Mouse (Mus musculus): ENCODE measurements around the gene Gpnmb.

Gpnmb gene

GRCm38 (mm10) chr6:49031230-49031629 is 5.1 kb upstream of the Gpnmb start:
- no peak for DNase-seq (ENCODE audit: low spot score in 2 of 2)

- no peak for DNase-seq (ENCODE audit: low spot score in 2 of 2)
Measured at GRCm38 (mm10) chr6:49032783-49033182, 3.6 kb upstream of the Gpnmb start.

GRCm38 (mm10) chr6:49037268-49037662 is 919 bp downstream of the Gpnmb start:
- DNase-seq (ENCODE audit: low spot score in 2 of 2): no peak

GRCm38 (mm10) chr6:49039470-49040180 is 3.3 kb downstream of the Gpnmb start:
- DNase-seq (ENCODE audit: low spot score in 2 of 2): peak; percentile 25 to 81

GRCm38 (mm10) chr6:49046502-49046901 is 10.2 kb downstream of the Gpnmb start:
- no peak for DNase-seq (ENCODE audit: low spot score in 2 of 2)

- DNase-seq (ENCODE audit: low spot score in 2 of 2): no peak
Measured at GRCm38 (mm10) chr6:49046976-49047375, 10.6 kb downstream of the Gpnmb start.

- DNase-seq (ENCODE audit: low spot score in 2 of 2): no peak
Measured at GRCm38 (mm10) chr6:49047848-49048247, 11.5 kb downstream of the Gpnmb start.

GRCm38 (mm10) chr6:49048395-49048794 is 12.0 kb downstream of the Gpnmb start:
- no peak for DNase-seq (ENCODE audit: low spot score in 2 of 2)

- DNase-seq (ENCODE audit: low spot score in 2 of 2): no peak
Measured at GRCm38 (mm10) chr6:49050677-49051410, 14.5 kb downstream of the Gpnmb start.

- DNase-seq (ENCODE audit: low spot score in 2 of 2): no peak
Measured at GRCm38 (mm10) chr6:49052191-49052590, 15.8 kb downstream of the Gpnmb start.

- no peak for DNase-seq (ENCODE audit: low spot score in 2 of 2)
Measured at GRCm38 (mm10) chr6:49055256-49055733, 18.9 kb downstream of the Gpnmb start.

GRCm38 (mm10) chr6:49056009-49056408 is 19.7 kb downstream of the Gpnmb start:
- no peak for DNase-seq (ENCODE audit: low spot score in 2 of 2)

- peak; percentile 39 to 72 for DNase-seq (ENCODE audit: low spot score in 2 of 2)
Measured at GRCm38 (mm10) chr6:49057053-49058021, 21.0 kb downstream of the Gpnmb start.

- no peak for DNase-seq (ENCODE audit: low spot score in 2 of 2)
Measured at GRCm38 (mm10) chr6:49068361-49068760, 32.0 kb downstream of the Gpnmb start.

GRCm38 (mm10) chr6:49073304-49074116 is 37.2 kb downstream of the Gpnmb start, which contains the start of gene Malsu1:
Gene Malsu1 (plus strand): TSS chr6:49073795.
- DNase-seq (ENCODE audit: low spot score in 2 of 2): peak; percentile 89 to 95

- DNase-seq (ENCODE audit: low spot score in 2 of 2): no peak
Measured at GRCm38 (mm10) chr6:49074117-49074490, 37.8 kb downstream of the Gpnmb start.

GRCm38 (mm10) chr6:49077894-49078293 is 41.5 kb downstream of the Gpnmb start:
- DNase-seq (ENCODE audit: low spot score in 2 of 2): no peak

GRCm38 (mm10) chr6:49079313-49079712 is 43.0 kb downstream of the Gpnmb start:
- no peak for DNase-seq (ENCODE audit: low spot score in 2 of 2)

- no peak for DNase-seq (ENCODE audit: low spot score in 2 of 2)
Measured at GRCm38 (mm10) chr6:49083008-49083407, 46.7 kb downstream of the Gpnmb start.

- no peak for DNase-seq (ENCODE audit: low spot score in 2 of 2)
Measured at GRCm38 (mm10) chr6:49094968-49095367, 58.6 kb downstream of the Gpnmb start.

GRCm38 (mm10) chr6:49096421-49096820 is 60.1 kb downstream of the Gpnmb start:
- no peak for DNase-seq (ENCODE audit: low spot score in 2 of 2)

Measured in spleen, postnatal 10 days (tissue).